Mouse (Mus musculus): ENCODE results near the gene Gm20517. TPM values are rescaled to one million over a fixed set of nuclear protein-coding genes. Genes with fewer than 3 reads are reported as not detected.

The Gm20517 gene
- total RNA-seq, 2 experiments from 2014 or later, result 3.0 to 3.5 TPM

- DNase-seq, result peak; percentile 98 to 99
- intact Hi-C loops (cut with DNase I), result no loop called here
Observed at GRCm38 (mm10) chr17:47694503-47695336, 83.3 kb downstream of the Gm20517 start, which contains the start of gene Prickle4. Gene Prickle4 (minus strand): TSS chr17:47694736.

- intact Hi-C loops (cut with DNase I), result no loop called here
- DNase-seq, result no peak
Observed at GRCm38 (mm10) chr17:47695337-47695710, 83.9 kb downstream of the Gm20517 start.

- intact Hi-C loops (cut with DNase I), result no loop called here
Observed at GRCm38 (mm10) chr17:47698156-47698555, 86.8 kb downstream of the Gm20517 start.

GRCm38 (mm10) chr17:47699055-47699454, 87.7 kb downstream of the Gm20517 start:
- DNase-seq, result no peak
- intact Hi-C loops (cut with DNase I), result no loop called here

More at GRCm38 (mm10) chr17:47698156-47698555, 86.8 kb downstream of the Gm20517 start:
- no peak for DNase-seq

GRCm38 (mm10) chr17:47701793-47702192, 90.4 kb downstream of the Gm20517 start:
- intact Hi-C loops (cut with DNase I), result no loop called here
- DNase-seq, result no peak

- no peak for DNase-seq
- intact Hi-C loops (cut with DNase I), result no loop called here
Observed at GRCm38 (mm10) chr17:47702548-47703345, 91.4 kb downstream of the Gm20517 start.

GRCm38 (mm10) chr17:47703556-47703955, 92.2 kb downstream of the Gm20517 start:
- DNase-seq, result no peak
- intact Hi-C loops (cut with DNase I), result no loop called here

- intact Hi-C loops (cut with DNase I), result no loop called here
- DNase-seq, result no peak
Observed at GRCm38 (mm10) chr17:47704692-47705091, 93.3 kb downstream of the Gm20517 start.

- peak in 1 of 2 experiments; percentile 31 for DNase-seq
- intact Hi-C loops (cut with DNase I), result no loop called here
Observed at GRCm38 (mm10) chr17:47706196-47706595, 94.8 kb downstream of the Gm20517 start.

GRCm38 (mm10) chr17:47707961-47708360, 96.6 kb downstream of the Gm20517 start:
- DNase-seq, result no peak

GRCm38 (mm10) chr17:47708972-47709371, 97.6 kb downstream of the Gm20517 start:
- DNase-seq, result no peak
- intact Hi-C loops (cut with DNase I), result no loop called here

More at GRCm38 (mm10) chr17:47707961-47708360, 96.6 kb downstream of the Gm20517 start:
- intact Hi-C loops (cut with DNase I), result no loop called here

GRCm38 (mm10) chr17:47710036-47710435, 98.6 kb downstream of the Gm20517 start:
- no peak for DNase-seq
- intact Hi-C loops (cut with DNase I), result no loop called here

GRCm38 (mm10) chr17:47711883-47712282, 100.5 kb downstream of the Gm20517 start:
- intact Hi-C loops (cut with DNase I), result no loop called here
- DNase-seq, result no peak

GRCm38 (mm10) chr17:47712889-47713571, 101.6 kb downstream of the Gm20517 start:
- intact Hi-C loops (cut with DNase I), result no loop called here
- no peak for DNase-seq

GRCm38 (mm10) chr17:47715037-47715436, 103.6 kb downstream of the Gm20517 start:
- intact Hi-C loops (cut with DNase I), result no loop called here
- DNase-seq, result no peak

- intact Hi-C loops (cut with DNase I), result no loop called here
- DNase-seq, result no peak
Observed at GRCm38 (mm10) chr17:47721183-47721582, 109.8 kb downstream of the Gm20517 start.

- no peak for DNase-seq
- intact Hi-C loops (cut with DNase I), result no loop called here
Observed at GRCm38 (mm10) chr17:47726566-47726965, 115.2 kb downstream of the Gm20517 start, which contains the start of gene Pgc. Gene Pgc (plus strand): TSS chr17:47726842.

- intact Hi-C loops (cut with DNase I), result no loop called here
- no peak for DNase-seq
Observed at GRCm38 (mm10) chr17:47730633-47731575, 119.5 kb downstream of the Gm20517 start.
